In the genomic region with DNA sequence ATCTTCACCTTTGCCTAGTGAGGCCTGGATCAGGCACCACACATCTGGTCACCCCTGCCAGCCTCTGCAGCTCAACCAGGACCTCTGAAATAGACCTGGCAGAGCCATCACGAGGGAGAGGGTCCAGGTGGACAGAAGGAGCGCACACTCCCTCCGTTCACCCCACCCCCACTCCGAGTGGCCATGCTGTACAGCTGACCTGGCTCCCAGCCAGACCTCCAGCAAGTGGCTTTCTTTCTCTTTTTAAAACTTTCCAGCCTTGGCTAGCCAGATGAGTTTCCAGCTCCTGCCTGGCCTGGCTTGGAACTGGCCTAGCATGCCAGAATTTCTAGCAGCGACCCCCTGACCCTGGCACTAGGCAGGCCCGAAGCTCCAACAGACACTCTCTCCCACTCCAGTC, we compare ENCODE assay signal across 12 mouse cellular contexts.
DNase-seq lines count a peak whose midpoint lies in the region; ATAC-seq lines count a peak whose summit lies in the region.
"Had no signal": no experiment of that assay in that cellular context is flagged by ENCODE, and none has a peak within 500 bp of the region (broad histone marks: within the 10 kb centered on the region; RNA-seq: fewer than 3 reads in every experiment).

No protein-coding gene starts in this region.

- no peaks in the 10 kb centered on the region for H3K36me3 ChIP-seq in hindbrain, embryonic 13.5 days
- H3K36me3 ChIP-seq in hindbrain, embryonic 16.5 days (ENCODE audit: control insufficient read depth, insufficient read depth, low read length): no peaks in the 10 kb centered on the region
- H3K36me3 ChIP-seq in heart, embryonic 15.5 days: no peaks in the 10 kb centered on the region
- H3K36me3 ChIP-seq: forebrain, embryonic 15.5 days; liver, embryonic 15.5 days had no signal

- no peak overlapping the region for H3K27ac ChIP-seq in hindbrain, embryonic 13.5 days
- H3K27ac ChIP-seq in hindbrain, embryonic 16.5 days (ENCODE audit: low read depth, low read length): no peak overlapping the region
- no peak overlapping the region for H3K27ac ChIP-seq in heart, embryonic 15.5 days
- H3K27ac ChIP-seq: forebrain, embryonic 15.5 days; liver, embryonic 15.5 days had no signal

- H3K4me2 ChIP-seq in hindbrain, embryonic 13.5 days: 0 out of 2 replicates have a peak overlapping the region, but pooled peaks have one; percentile 1
- H3K4me2 ChIP-seq in hindbrain, embryonic 16.5 days (ENCODE audit: low read length): no peak overlapping the region
- H3K4me2 ChIP-seq in heart, embryonic 15.5 days: 0 out of 2 replicates have a peak overlapping the region, but pooled peaks have one; percentile 9
- H3K4me2 ChIP-seq: forebrain, embryonic 15.5 days; liver, embryonic 15.5 days had no signal

- peaks cover 81% of the 10 kb centered on the region for H3K4me1 ChIP-seq in hindbrain, embryonic 13.5 days (replicated peaks)
- peaks cover 33% of the 10 kb centered on the region for H3K4me1 ChIP-seq in hindbrain, embryonic 16.5 days (ENCODE audit: control insufficient read depth, insufficient read depth, low read depth, low read length)
- peaks cover 68% of the 10 kb centered on the region for H3K4me1 ChIP-seq in heart, embryonic 15.5 days (replicated peaks)

- H3K27me3 ChIP-seq in hindbrain, embryonic 13.5 days: peaks cover 95% of the 10 kb centered on the region
- H3K27me3 ChIP-seq in hindbrain, embryonic 16.5 days (replicated peaks; ENCODE audit: control insufficient read depth, insufficient read depth, low read length): peaks cover 32% of the 10 kb centered on the region; the same call in 1 of the 2 replicates
- peaks cover 35% of the 10 kb centered on the region for H3K27me3 ChIP-seq in heart, embryonic 15.5 days

- no peak for ATAC-seq in hindbrain, embryonic 13.5 days (ENCODE audit: low FRiP score)
- ATAC-seq in hindbrain, embryonic 16.5 days: no peak
- ATAC-seq in heart, embryonic 15.5 days (replicated peaks; ENCODE audit: insufficient number of reproducible peaks, insufficient read depth, low FRiP score, low read depth): no peak
- ATAC-seq: forebrain, embryonic 15.5 days; intestine, embryonic 16.5 days had no signal

- H3K4me3 ChIP-seq in hindbrain, embryonic 13.5 days: no peak overlapping the region
- no peak overlapping the region for H3K4me3 ChIP-seq in hindbrain, embryonic 16.5 days (ENCODE audit: low read length)
- no peak overlapping the region for H3K4me3 ChIP-seq in heart, embryonic 15.5 days
- H3K4me3 ChIP-seq: forebrain, embryonic 15.5 days; liver, embryonic 15.5 days had no signal

- 28% methylated on average over 6 of the region's 6 CpGs for WGBS in hindbrain, embryonic 13.5 days
- 21% methylated on average over 6 of the region's 6 CpGs for WGBS in hindbrain, embryonic 16.5 days
- WGBS in heart, embryonic 15.5 days: 25% methylated on average over 6 of the region's 6 CpGs

- peak; percentile 17 for DNase-seq in ovary, postnatal 36 days (ENCODE audit: low spot score)
- no peak for DNase-seq in ovary, postnatal 10 days (ENCODE audit: low spot score)
- DNase-seq in lung, postnatal 10 days: peak; percentile 46
- DNase-seq in layer of hippocampus, adult 9-11 months: no peak
- DNase-seq: adrenal gland, adult 2 months; cerebellum, adult 11 months had no signal

- H3K9me3 ChIP-seq in hindbrain, embryonic 13.5 days: no peaks in the 10 kb centered on the region
- no peaks in the 10 kb centered on the region for H3K9me3 ChIP-seq in hindbrain, embryonic 16.5 days (ENCODE audit: control insufficient read depth, low read length)
- H3K9me3 ChIP-seq in heart, embryonic 15.5 days (replicated peaks): no peaks in the 10 kb centered on the region
- H3K9me3 ChIP-seq: forebrain, embryonic 15.5 days; liver, embryonic 15.5 days had no signal

- H3K9ac ChIP-seq in hindbrain, embryonic 13.5 days: no peak overlapping the region
- no peak overlapping the region for H3K9ac ChIP-seq in hindbrain, embryonic 16.5 days (ENCODE audit: low read depth, low read length)
- H3K9ac ChIP-seq in heart, embryonic 15.5 days: no peak overlapping the region
- H3K9ac ChIP-seq: forebrain, embryonic 15.5 days; liver, embryonic 15.5 days had no signal

Comparison
In these comparisons a context has a peak if more than half of its experiments do, and no peak if none do; other contexts are left out.
1. DNase-seq: peak in ovary, postnatal 36 days (single experiment) and lung, postnatal 10 days (single experiment); none in ovary, postnatal 10 days (single experiment) and layer of hippocampus, adult 9-11 months (single experiment).